Comparison of ENCODE assay signal across 16 mouse cellular contexts in genomic region chr6:108534596-108534995, GRCm38 (mm10).
DNase-seq lines count a peak whose midpoint lies in the region; ATAC-seq and TF ChIP-seq lines count a peak whose summit lies in the region.
"Had no signal": no experiment of that assay in that cellular context is flagged by ENCODE, and none has a peak within 500 bp of the region (broad histone marks: within the 10 kb centered on the region; RNA-seq: fewer than 3 reads in every experiment).

No protein-coding gene starts in this region.

- H3K36me3 ChIP-seq in liver, adult 2 months (ENCODE audit: control insufficient read depth, insufficient read depth, low read length): peaks cover 7% of the 10 kb centered on the region
- no peaks in the 10 kb centered on the region for H3K36me3 ChIP-seq in liver, embryonic 11.5 days (ENCODE audit: control insufficient read depth, insufficient read depth, low read length)
- H3K36me3 ChIP-seq in small intestine, adult 2 months (ENCODE audit: control insufficient read depth, insufficient read depth, low read length): no peaks in the 10 kb centered on the region
- H3K36me3 ChIP-seq: embryonic facial prominence, embryonic 13.5 days; hindbrain, embryonic 10.5 days; neural tube, embryonic 13.5 days had no signal

- WGBS in liver, adult 2 months: 24% methylated on average over 6 of the region's 6 CpGs
- 82% methylated on average over 6 of the region's 6 CpGs for WGBS in liver, embryonic 11.5 days
- WGBS in small intestine, adult 2 months: 24% methylated on average over 6 of the region's 6 CpGs

- peaks cover 12% of the 10 kb centered on the region for H3K4me1 ChIP-seq in liver, adult 2 months (ENCODE audit: control insufficient read depth, insufficient read depth, low read length)
- peaks cover 24% of the 10 kb centered on the region for H3K4me1 ChIP-seq in liver, embryonic 11.5 days (replicated peaks; ENCODE audit: control insufficient read depth, insufficient read depth, low read length)
- H3K4me1 ChIP-seq in small intestine, adult 2 months (ENCODE audit: control insufficient read depth, insufficient read depth, insufficient read length, low read length): peaks cover 37% of the 10 kb centered on the region

- peak overlapping the region; percentile 35; the same call in 1 of the 2 replicates for H3K9ac ChIP-seq in liver, adult 2 months (ENCODE audit: low read depth, low read length)
- H3K9ac ChIP-seq in liver, embryonic 11.5 days (ENCODE audit: low read depth, low read length): no peak overlapping the region
- H3K9ac ChIP-seq: embryonic facial prominence, embryonic 13.5 days; liver, postnatal 0 days; neural tube, embryonic 13.5 days had no signal

- ATAC-seq in liver, embryonic 11.5 days (replicated peaks; ENCODE audit: low FRiP score): no peak
- ATAC-seq: forebrain, embryonic 16.5 days; liver, postnatal 0 days; Patski had no signal

- no peak for TF ChIP-seq POLR2A in liver, adult 2 months (IDR thresholded peaks at IDR 0.05; ENCODE audit: extremely low read depth, insufficient read depth, low read length)
- no peak for TF ChIP-seq POLR2A in small intestine, adult 2 months (IDR thresholded peaks at IDR 0.05; ENCODE audit: low read depth, low read length)

- TF ChIP-seq CTCF in liver, adult 2 months (IDR thresholded peaks at IDR 0.05; ENCODE audit: low read depth, low read length): no peak
- no peak for TF ChIP-seq CTCF in small intestine, adult 2 months (IDR thresholded peaks at IDR 0.05; ENCODE audit: extremely low read depth, insufficient read length, insufficient replicate concordance, low read depth, low read length)

- H3K9me3 ChIP-seq in liver, embryonic 11.5 days (ENCODE audit: control insufficient read depth, low read length): no peaks in the 10 kb centered on the region
- H3K9me3 ChIP-seq: embryonic facial prominence, embryonic 13.5 days; hindbrain, embryonic 10.5 days; neural tube, embryonic 13.5 days had no signal

- peak; percentile 40 for DNase-seq in gastrocnemius, adult 18-20 months (ENCODE audit: low spot score)
- DNase-seq in gastrocnemius, postnatal 10 days: no peak
- DNase-seq in liver, adult 2 months (ENCODE audit: extremely low read depth, low read depth, low spot score): peak; percentile 95
- no peak for DNase-seq in liver, embryonic 11.5 days (ENCODE audit: low spot score)
- DNase-seq in kidney, adult 8-10 months: peak; percentile 71 to 81
- DNase-seq in thymus, postnatal 25 days: no peak
- DNase-seq in B cell, adult 2 months: no peak
- DNase-seq: cerebellum, postnatal 25 days; liver, postnatal 0 days; midbrain, embryonic 14.5 days had no signal

- no peaks in the 10 kb centered on the region for H3K79me2 ChIP-seq in liver, adult 2 months (ENCODE audit: control insufficient read depth, insufficient read depth, low read length)

- no peaks in the 10 kb centered on the region for H3K27me3 ChIP-seq in liver, adult 2 months (ENCODE audit: control insufficient read depth, insufficient read depth, low read length)
- H3K27me3 ChIP-seq in liver, embryonic 11.5 days (replicated peaks; ENCODE audit: control insufficient read depth, insufficient read depth, low read length): no peaks in the 10 kb centered on the region
- H3K27me3 ChIP-seq in small intestine, adult 2 months (ENCODE audit: control insufficient read depth, insufficient read depth, low read length): no peaks in the 10 kb centered on the region
- H3K27me3 ChIP-seq: embryonic facial prominence, embryonic 13.5 days; neural tube, embryonic 13.5 days; Patski had no signal

- H3K4me3 ChIP-seq in liver, adult 2 months (ENCODE audit: insufficient read depth, low read depth, low read length): no peak overlapping the region
- H3K4me3 ChIP-seq in liver, embryonic 11.5 days (ENCODE audit: low read depth, low read length): no peak overlapping the region
- no peak overlapping the region for H3K4me3 ChIP-seq in small intestine, adult 2 months (ENCODE audit: low read depth, low read length)
- H3K4me3 ChIP-seq: embryonic facial prominence, embryonic 13.5 days; hindbrain, embryonic 10.5 days; neural tube, embryonic 13.5 days had no signal

- H3K4me2 ChIP-seq in liver, embryonic 11.5 days: no peak overlapping the region
- H3K4me2 ChIP-seq: embryonic facial prominence, embryonic 13.5 days; neural tube, embryonic 13.5 days had no signal

- peak overlapping the region; percentile 86 for H3K27ac ChIP-seq in liver, adult 2 months (replicated peaks; ENCODE audit: insufficient read depth, low read depth, low read length)
- H3K27ac ChIP-seq in liver, embryonic 11.5 days (ENCODE audit: low read depth, low read length): no peak overlapping the region
- H3K27ac ChIP-seq in small intestine, adult 2 months (ENCODE audit: insufficient read depth, low read depth, low read length): peak overlapping the region; percentile 96
- H3K27ac ChIP-seq: embryonic facial prominence, embryonic 13.5 days; hindbrain, embryonic 10.5 days; neural tube, embryonic 13.5 days had no signal

Comparison
In these comparisons a context has a peak if more than half of its experiments do, and no peak if none do; other contexts are left out.
1. DNase-seq: peak in gastrocnemius, adult 18-20 months (single experiment), liver, adult 2 months (single experiment) and kidney, adult 8-10 months (2 of 2); none in gastrocnemius, postnatal 10 days (single experiment), liver, embryonic 11.5 days (single experiment), thymus, postnatal 25 days (single experiment) and B cell, adult 2 months (0 of 2).